Mouse (Mus musculus) gastrocnemius, postnatal 25 days (tissue): ENCODE data around the gene Camk1g. TPM values are rescaled to one million over a fixed set of nuclear protein-coding genes. Genes with fewer than 3 reads are reported as not detected.
A peak's percentile ranks its signal among the peaks of the same experiment; 100 is the strongest.

Source experiments
- DNase-seq: peaks from one replicate; pipeline ENCODE4 v3.0.0; 2022
- total RNA-seq, 2 experiments: library from RNA; stranded (reverse); gene quantifications; 1 replicate in 1 of 2; 2 replicates in 1 of 2; pipeline ENCODE4 v1.2.3; 2021

Camk1g gene
- total RNA-seq, 2 experiments from 2014 or later = 0.18 TPM; not detected in 1

DNA sequence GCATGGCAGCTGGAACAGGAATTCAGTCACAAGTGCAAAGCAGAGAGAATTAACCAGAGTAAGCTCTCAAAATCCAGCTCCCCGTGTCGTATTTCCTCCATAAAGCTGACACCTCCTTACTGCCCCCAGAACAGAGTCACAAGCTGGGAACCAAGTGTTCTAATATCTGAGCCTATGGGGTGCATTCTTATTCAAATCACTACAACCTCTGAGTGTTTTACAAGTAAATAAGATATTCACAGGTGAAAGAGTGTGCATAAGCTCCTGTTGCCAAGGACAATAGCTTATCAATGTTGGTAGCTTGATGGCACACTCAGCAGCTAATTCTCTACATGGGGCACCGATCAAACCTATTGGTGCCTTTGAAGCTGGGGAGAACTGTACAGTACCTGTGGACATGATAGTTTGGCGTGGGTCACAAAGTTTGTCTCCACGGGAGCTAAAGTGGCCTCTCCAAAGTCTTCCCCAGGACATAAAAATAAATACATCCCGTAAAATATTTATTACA, 3.9 kb upstream of the Camk1g start:
- DNase-seq = no peak

DNA sequence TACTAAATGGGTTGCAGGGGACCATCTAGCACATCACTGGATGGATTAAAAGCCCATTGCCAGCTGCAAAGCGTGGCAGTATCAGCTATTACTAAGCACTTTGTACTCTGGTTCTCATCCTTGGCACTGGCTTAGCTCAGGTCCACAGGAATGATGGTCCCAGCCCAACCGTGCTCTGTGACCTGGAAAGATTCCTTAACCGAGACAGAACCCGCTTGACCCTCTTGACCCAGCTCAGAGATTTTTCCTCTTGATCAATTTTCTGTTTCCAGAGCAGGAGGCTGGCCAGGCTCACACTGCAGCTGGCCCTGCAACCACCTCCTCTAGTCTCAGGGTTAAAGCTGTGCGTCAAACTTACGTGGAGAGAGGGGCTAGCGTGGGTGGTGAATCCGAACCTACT, 1.0 kb downstream of the Camk1g start:
- DNase-seq = no peak

GRCm38 (mm10) chr1:193368055-193368454, 2.0 kb downstream of the Camk1g start:
- DNase-seq = no peak

DNA sequence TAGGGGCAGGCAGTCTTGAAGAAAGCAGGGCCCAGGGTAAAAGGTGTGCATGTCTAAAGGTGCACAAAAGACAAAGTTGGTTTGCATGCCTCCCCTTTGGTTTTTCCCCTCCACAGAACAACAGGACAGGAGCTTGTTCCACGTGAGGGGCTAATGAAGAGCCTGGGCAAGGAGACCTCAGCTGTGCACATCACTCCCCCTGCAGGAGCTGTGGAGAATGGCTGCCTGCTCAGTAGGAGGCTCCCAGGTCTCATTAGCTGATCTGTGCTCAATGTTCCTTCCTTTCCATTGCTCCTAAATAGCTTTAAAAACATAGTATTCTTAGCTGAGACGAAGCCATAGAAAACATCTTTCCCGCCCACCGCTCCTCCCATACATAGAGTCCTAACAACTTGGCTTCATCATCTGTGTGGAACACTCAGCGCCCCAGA, 6.3 kb downstream of the Camk1g start:
- peak; percentile 49 for DNase-seq

DNA sequence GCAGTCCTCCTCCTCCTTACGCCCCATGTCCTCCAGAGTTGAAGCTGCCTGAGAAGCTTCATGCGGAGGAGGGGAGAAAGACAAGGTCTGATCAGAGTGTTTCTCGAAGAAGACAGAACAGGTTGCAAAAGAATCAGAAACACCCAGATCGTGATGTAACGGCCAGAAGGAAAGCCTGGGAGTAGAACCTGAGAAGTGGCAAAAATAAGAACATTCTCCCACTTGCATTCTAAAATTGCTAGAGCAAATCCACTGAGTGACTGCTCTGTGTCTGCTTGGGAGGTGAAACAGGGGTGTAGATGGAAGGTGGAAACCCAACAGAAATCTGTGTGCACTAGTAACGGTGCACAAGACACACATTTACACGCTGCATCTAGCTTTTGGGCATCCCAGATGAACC, 8.0 kb downstream of the Camk1g start:
- DNase-seq = no peak

DNA sequence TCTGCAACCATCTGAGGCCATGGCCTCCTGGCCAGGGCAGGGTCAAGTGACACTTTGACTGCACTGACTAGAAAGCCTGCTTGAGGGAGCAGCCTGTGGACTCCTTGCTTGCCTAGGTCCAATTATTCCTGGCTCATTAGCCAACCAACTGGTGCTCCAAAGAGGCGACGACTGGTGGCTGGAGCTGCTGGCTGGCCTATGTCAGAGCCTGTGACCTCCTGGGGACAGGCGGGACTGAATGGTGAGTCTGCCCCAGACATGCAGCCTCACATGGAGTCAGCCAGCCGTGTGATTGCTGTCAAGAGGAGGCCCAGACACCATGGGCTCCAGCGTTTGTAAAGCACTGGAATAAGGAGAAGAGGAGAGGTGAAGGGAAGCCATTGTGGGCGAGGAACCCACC, 8.9 kb downstream of the Camk1g start:
- no peak for DNase-seq

- no peak for DNase-seq
These were observed 10.9 kb downstream of the Camk1g start for GRCm38 (mm10) chr1:193359199-193359598.

GRCm38 (mm10) chr1:193351583-193351982, 18.5 kb downstream of the Camk1g start:
- no peak for DNase-seq

GRCm38 (mm10) chr1:193350546-193350801, 19.6 kb downstream of the Camk1g start:
- no peak for DNase-seq

DNA sequence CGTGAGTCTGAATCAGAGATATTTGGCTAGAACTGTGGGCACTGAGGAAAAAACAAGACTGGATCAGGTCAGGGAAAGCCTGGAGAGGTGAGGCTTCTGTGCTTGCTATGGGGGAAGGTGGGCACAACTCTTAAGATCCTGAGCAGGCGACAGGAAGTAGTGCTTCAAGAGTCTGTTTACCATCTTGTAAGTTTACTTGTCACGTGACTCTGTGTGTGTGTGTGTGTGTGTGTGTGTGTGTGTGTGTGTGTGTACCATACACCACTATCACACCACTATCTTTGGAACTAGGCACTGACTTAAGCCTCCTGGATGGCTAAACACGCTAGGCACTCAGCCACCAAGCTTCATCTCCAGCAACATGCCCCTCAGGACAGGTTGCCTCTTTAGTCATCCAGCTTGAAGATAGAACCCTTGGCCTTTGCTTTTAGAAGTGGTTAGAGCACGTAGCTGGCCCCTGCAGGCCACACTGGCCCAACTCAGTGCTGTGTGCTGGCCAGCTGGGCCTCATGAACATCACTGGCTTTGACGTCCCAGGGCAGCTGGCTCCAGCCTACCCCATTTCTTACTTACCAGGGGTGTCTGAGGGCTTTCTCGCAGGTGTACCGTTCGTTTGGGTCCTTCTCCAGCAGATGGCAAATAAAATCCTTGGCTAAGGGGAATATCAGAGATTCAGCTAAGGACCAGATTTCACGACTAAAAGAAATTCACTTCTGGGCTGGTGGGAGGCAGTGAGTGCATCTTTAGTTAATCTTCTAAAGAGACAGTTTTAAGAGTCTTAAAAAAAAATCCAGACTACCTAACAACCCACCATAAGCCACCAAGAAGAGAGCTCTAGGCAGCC, 20.2 kb downstream of the Camk1g start:
- DNase-seq = no peak

GRCm38 (mm10) chr1:193348261-193348962, 21.7 kb downstream of the Camk1g start:
- DNase-seq = no peak

GRCm38 (mm10) chr1:193346908-193347307, 23.2 kb downstream of the Camk1g start:
- no peak for DNase-seq

GRCm38 (mm10) chr1:193344976-193345375, 25.1 kb downstream of the Camk1g start:
- no peak for DNase-seq

DNA sequence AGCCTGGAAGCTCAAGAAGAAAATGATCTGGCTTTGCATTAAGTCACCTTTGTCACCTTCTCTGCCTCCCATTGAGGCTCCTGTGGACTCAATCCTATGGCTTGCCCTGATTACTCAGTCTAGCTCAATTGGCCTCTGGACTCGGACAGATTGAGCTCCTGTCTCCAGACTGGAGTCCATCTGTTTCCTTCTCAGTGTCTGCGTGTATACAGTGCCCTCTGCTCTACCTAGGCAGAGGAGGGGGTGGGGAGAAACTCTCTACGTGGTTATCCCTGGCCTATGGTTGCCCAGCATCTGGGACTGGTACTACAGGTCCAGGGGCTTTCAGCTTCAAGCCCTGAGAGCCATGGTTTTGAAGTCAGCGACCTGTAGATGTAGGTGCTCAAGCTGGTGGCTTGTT, 26.2 kb downstream of the Camk1g start:
- DNase-seq = no peak

- no peak for DNase-seq
These were observed 27.7 kb downstream of the Camk1g start for GRCm38 (mm10) chr1:193342198-193342946.

GRCm38 (mm10) chr1:193338363-193338995, 31.6 kb downstream of the Camk1g start:
- no peak for DNase-seq

DNA sequence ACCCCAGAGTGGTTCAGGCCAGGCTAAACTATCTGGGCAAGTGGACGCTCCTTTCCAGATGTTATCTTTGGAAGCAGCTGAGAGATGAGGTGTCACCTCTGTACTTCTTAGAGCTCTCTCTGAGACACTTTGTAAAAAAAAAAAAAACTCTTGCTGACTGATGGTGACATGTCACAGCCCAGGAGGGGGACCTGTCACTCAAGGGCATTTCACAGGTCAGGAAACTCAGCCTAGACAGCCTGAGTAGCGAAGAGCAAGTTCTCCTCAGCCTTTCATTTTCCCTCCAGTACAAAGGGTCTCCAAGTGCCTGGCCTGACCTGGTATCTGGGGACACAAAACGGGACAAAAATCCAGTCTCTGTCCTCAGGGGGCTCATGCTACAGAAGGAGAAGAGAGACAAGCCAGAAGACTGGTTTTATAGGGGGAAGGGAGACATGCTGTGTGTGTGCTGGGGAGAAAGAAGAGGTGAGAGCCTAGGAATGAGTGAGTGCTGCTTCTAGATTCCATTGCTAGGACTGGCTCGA, 32.2 kb downstream of the Camk1g start:
- no peak for DNase-seq

GRCm38 (mm10) chr1:193337018-193337321, 33.1 kb downstream of the Camk1g start:
- no peak for DNase-seq

DNA sequence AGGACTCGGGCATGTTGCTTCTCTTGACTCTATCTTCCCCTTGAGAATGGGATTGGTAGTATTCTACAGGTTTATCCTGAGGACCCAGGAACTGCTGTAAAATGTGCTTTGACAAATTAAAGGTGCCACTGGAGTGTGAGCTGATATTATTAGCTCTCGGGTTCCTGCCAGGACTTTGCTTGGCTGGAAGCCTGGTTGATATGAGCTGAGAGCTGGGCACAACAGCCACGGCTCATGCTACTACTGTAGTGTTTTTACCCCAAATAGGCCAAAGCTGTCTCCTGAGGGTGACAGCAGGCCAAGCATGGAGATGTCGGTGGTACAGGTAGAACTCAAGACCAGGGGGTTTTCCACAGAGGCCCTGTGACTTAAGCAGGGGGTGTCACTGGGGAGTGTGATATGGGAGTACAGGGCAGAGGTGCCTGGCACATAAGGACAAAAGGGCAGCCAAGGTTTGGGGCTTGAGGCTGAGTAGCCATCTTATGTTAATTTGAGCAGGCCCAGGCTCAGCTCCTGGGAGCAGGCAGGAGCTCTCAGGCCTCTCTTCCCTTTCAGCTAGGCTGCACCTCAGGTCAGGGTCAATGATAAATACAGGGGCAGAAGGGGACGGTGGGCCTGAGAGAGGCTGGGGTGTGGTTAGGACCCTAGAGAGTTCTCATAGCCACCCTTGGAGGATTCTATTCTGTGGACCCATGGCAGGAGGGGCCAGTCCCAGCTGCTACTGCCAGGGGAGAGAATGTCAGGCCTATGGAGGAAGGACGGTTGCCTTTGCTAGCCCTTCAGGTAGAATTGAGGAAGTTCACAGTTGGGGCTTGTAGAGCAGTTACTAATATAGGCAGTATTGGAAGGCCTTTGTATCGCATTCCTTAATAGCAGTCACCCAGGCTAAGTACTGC, 33.7 kb downstream of the Camk1g start:
- DNase-seq = peak; percentile 30

- no peak for DNase-seq
These were observed 35.6 kb downstream of the Camk1g start for GRCm38 (mm10) chr1:193334546-193334945.

GRCm38 (mm10) chr1:193333776-193334175, 36.3 kb downstream of the Camk1g start:
- no peak for DNase-seq
